Mouse (Mus musculus) stomach, postnatal 0 days (tissue): ENCODE measurements around the gene Lrrc57.

ENCODE experiments used
- CTCF ChIP-seq: IDR thresholded peaks from 2 replicates; pipeline ENCODE4 v1.5.1; 2016; ENCODE audit warnings: antibody characterized with exemption, low read depth, mild to moderate bottlenecking, moderate library complexity
- EP300 ChIP-seq: optimal IDR thresholded peaks from 2 replicates; pipeline ENCODE3; 2016; ENCODE audit warnings: antibody characterized with exemption

DNA sequence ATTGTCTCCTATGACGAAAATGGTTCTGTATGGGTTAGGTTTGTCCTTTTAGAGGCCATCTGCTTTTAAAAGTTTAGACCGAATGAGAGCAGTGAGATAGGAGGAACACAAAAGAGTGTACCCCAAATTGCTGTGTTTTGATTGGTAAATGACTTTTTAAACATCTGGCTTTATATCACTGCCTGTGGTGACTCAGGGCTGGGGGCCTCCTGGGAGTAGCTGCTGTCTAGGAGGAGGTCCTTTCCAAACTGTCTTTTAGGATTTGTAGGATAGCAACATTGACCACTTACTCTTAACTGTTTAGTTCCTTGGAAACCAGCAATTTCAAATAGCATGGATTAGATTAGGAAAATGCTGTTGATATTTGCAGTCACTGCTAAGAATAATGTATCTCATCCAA, 20.9 kb upstream of the Lrrc57 start:
- TF ChIP-seq CTCF (no peak), EP300 (no peak)
